Mouse (Mus musculus) megakaryocyte-erythroid progenitor cell, adult 5-6 weeks (primary cell): ENCODE results near the gene Ampd3. TPM values are rescaled to one million over a fixed set of nuclear protein-coding genes. Genes with fewer than 3 reads are reported as not detected.

Source experiments
- ATAC-seq: replicated peaks from 2 replicates; pipeline ENCODE4 v1.8.0; 2016; ENCODE audit warnings: mild to moderate bottlenecking, inconsistent platforms; ENCODE audit not compliant: severe bottlenecking, poor library complexity, low FRiP score, low TSS enrichment
- total RNA-seq, 2 experiments: library from RNA; stranded (forward) in 1 of 2; stranded (reverse) in 1 of 2; fragments of 200-1000, 215-1000 nt in 1 of 2; fragments of >200 nt in 1 of 2; fragmentation: Nextera tagmentation in 1 of 2; gene quantifications; 2 replicates each; pipeline ENCODE4 v1.2.3; 2014 to 2017

Gene Ampd3
- total RNA-seq, 2 experiments from 2014 or later, result 52.2 to 83.1 TPM

GRCm38 (mm10) chr7:110792201-110792600 lies 24.2 kb downstream of the Ampd3 start:
- ATAC-seq, result no peak

- no peak for ATAC-seq
Measured at GRCm38 (mm10) chr7:110792834-110793233, 24.8 kb downstream of the Ampd3 start.

GRCm38 (mm10) chr7:110794722-110795121 lies 26.7 kb downstream of the Ampd3 start:
- ATAC-seq, result no peak

- peak; percentile 35; the same call in 1 of the 2 replicates for ATAC-seq
Measured at GRCm38 (mm10) chr7:110796367-110797051, 28.5 kb downstream of the Ampd3 start.

GRCm38 (mm10) chr7:110797722-110798409 lies 29.9 kb downstream of the Ampd3 start:
- no peak for ATAC-seq

- ATAC-seq, result peak; percentile 43; the same call in 1 of the 2 replicates
Measured at GRCm38 (mm10) chr7:110801028-110801427, 33.0 kb downstream of the Ampd3 start.

- ATAC-seq, result no peak
Measured at GRCm38 (mm10) chr7:110803131-110803530, 35.1 kb downstream of the Ampd3 start.

GRCm38 (mm10) chr7:110804266-110804665 lies 36.3 kb downstream of the Ampd3 start:
- 0 out of 2 replicates have a peak, but pooled peaks have one; percentile 20 for ATAC-seq

- no peak for ATAC-seq
Measured at GRCm38 (mm10) chr7:110807460-110808030, 39.5 kb downstream of the Ampd3 start.

- ATAC-seq, result no peak
Measured at GRCm38 (mm10) chr7:110808962-110809361, 41.0 kb downstream of the Ampd3 start.

GRCm38 (mm10) chr7:110809585-110810557 lies 41.9 kb downstream of the Ampd3 start:
- ATAC-seq, result no peak

- ATAC-seq, result no peak
Measured at GRCm38 (mm10) chr7:110810995-110811394, 43.0 kb downstream of the Ampd3 start.

- no peak for ATAC-seq
Measured at GRCm38 (mm10) chr7:110811529-110811928, 43.5 kb downstream of the Ampd3 start.

GRCm38 (mm10) chr7:110813983-110814382 lies 46.0 kb downstream of the Ampd3 start:
- no peak for ATAC-seq

- ATAC-seq, result peak; percentile 58
Measured at GRCm38 (mm10) chr7:110816037-110816436, 48.0 kb downstream of the Ampd3 start.

- ATAC-seq, result peak; percentile 47; the same call in 1 of the 2 replicates
Measured at GRCm38 (mm10) chr7:110818206-110818605, 50.2 kb downstream of the Ampd3 start.

- peak; percentile 71 for ATAC-seq
Measured at GRCm38 (mm10) chr7:110818787-110819350, 50.9 kb downstream of the Ampd3 start.

- no peak for ATAC-seq
Measured at GRCm38 (mm10) chr7:110821068-110821467, 53.1 kb downstream of the Ampd3 start.

- no peak for ATAC-seq
Measured at GRCm38 (mm10) chr7:110821653-110822052, 53.6 kb downstream of the Ampd3 start.
